Mouse (Mus musculus) stomach, postnatal 0 days (tissue): ENCODE data around the gene Zfp790.

Experiments used
- CTCF ChIP-seq: IDR thresholded peaks from 2 replicates; pipeline ENCODE4 v1.5.1; 2016; ENCODE audit warnings: antibody characterized with exemption, low read depth, mild to moderate bottlenecking, moderate library complexity
- EP300 ChIP-seq: optimal IDR thresholded peaks from 2 replicates; pipeline ENCODE3; 2016; ENCODE audit warnings: antibody characterized with exemption

- peak; percentile 38 for TF ChIP-seq CTCF
- no peak for TF ChIP-seq EP300
These were observed 45.7 kb downstream of the Zfp790 start for GRCm38 (mm10) chr7:29861660-29862059.
